Mouse (Mus musculus) neutrophil, adult 59 days (primary cell): ENCODE results near the gene Olfr305. TPM values are rescaled to one million over a fixed set of nuclear protein-coding genes. Genes with fewer than 3 reads are reported as not detected.

Experiments
- total RNA-seq, 2 experiments: library from RNA; stranded (reverse); gene quantifications; 1 replicate in 1 of 2; 2 replicates in 1 of 2; pipeline ENCODE4 v1.2.4; 2023

The Olfr305 gene
- total RNA-seq: not detected

GRCm38 (mm10) chr7:86366828-86367227 is at the start of gene Olfr305:
Olfr305 (minus strand) TSS chr7:86366928.

DNA sequence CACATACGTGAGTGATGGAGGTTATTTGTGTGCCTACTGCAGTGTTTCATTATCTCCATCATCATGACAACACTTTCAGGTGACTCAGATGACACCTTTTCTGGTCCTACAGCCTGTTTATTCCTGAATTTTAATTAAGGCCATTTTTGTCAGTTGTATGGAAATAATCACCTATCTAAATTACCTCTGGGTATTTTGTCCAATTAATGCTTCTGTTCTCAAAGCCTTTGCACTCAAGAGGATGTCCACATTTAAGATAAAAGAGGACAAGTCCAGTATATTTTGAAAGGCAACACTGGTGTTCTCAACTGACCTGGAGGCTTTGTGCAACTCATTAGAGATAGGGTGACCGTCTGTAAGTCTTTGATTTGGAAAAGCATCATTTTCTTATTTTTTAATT is 36.8 kb upstream of the Olfr305 start, which contains the start of gene Olfr301:
TSS of gene Olfr301 (plus strand) at position 301 of the 400 bp plus-strand sequence.

GRCm38 (mm10) chr7:86397689-86398088 is 31.0 kb upstream of the Olfr305 start, which contains the start of gene Olfr303:
Olfr303 (minus strand) TSS chr7:86397789.

DNA sequence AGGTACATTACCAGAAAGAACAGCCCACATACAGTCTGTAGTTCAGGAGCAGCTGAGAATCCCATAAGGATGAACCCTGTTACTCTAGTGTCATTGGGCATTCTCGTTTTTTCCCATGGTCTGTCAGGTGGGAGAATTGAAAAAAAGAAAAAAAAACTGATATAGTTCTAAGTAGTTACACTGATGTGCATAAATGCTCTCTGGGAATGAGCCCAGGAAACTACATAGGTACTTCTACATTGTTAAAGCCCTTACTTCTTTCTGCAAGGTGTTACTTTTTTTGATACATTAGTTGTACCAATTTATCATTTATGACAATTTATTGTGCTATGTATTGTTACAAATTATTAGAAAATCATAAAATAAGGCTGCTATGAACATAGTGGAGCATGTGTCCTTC is 19.8 kb upstream of the Olfr305 start, which contains the start of gene Olfr304:
TSS of gene Olfr304 (minus strand) at position 101 of the 400 bp plus-strand sequence.

DNA sequence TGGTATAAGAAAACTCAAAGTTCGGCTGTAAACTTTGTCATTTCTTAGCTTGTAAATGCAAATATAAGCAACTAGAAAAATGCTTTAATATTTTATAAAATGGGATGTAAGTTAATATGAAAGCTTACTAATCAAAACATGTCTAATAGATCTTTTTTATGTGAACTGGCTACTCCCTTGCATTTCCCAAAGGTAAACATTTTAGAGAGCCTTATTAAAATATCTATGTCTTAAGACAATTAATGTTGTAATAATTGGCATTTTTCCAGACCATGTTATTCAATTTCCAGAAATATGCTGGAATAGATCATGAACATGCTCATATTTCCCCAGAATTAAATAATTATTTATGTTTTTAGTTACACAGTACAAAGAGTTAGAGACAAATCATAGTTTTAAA is 29.2 kb downstream of the Olfr305 start, which contains the start of gene Olfr307:
TSS of gene Olfr307 (minus strand) at position 101 of the 400 bp plus-strand sequence.

DNA sequence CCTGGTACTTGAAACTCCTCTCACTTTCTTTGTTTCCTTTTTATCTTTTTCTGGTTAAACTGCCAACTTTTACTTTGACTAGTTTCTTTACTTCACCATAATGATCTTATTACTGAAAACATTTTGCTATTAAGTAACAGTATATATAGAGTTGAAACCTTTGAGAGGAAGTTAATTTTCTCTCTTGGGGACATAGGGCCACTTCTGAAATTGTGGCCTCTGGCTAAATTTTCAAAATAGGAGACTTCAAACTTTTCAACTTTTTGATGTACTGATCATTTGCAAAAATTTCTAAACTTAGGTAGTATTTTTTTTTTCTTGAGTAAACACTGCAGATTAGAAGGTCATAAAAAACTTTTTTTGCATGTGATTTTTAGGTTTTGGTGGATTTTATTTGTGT is 41.2 kb downstream of the Olfr305 start, which contains the start of gene Olfr308:
TSS of gene Olfr308 (minus strand) at position 101 of the 400 bp plus-strand sequence.

DNA sequence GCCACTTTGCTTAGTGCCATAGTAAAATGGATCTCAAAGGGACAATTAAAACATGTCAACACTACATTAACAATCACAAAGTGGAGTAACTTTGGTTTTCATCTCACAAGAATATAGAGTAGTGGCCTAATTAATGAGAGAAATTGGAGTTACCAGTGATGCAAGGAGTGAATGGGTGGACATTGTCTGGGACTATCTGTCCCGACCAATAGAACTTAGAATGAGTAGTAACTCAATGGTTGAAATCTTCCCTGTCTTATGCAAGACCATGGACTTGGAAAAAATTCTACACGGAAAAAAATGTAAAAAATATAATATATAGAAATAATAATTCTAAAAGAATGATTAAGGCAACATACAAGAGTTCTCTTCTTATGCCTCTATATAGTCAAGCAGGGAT is 53.1 kb downstream of the Olfr305 start, which contains the start of gene Olfr309:
TSS of gene Olfr309 (minus strand) at position 101 of the 400 bp plus-strand sequence.

Other genes starting within 250 kb of the Olfr305 start
- not detected for gene Vmn2r75, start 195.2 kb downstream of the Olfr305 start, total RNA-seq
- gene Vmn2r76, start 120.6 kb downstream of the Olfr305 start, total RNA-seq: not detected
- gene Olfr310, start 89.8 kb downstream of the Olfr305 start, total RNA-seq: not detected
- not detected for gene Olfr309, start 53.2 kb downstream of the Olfr305 start, total RNA-seq
- gene Olfr308, start 41.3 kb downstream of the Olfr305 start, total RNA-seq: not detected
- not detected for gene Olfr307, start 29.3 kb downstream of the Olfr305 start, total RNA-seq
- not detected for gene Olfr304, start 19.7 kb upstream of the Olfr305 start, total RNA-seq
- gene Olfr303, start 30.9 kb upstream of the Olfr305 start, total RNA-seq: not detected
- not detected for gene Olfr301, start 36.9 kb upstream of the Olfr305 start, total RNA-seq
- not detected for gene Olfr299, start 93.0 kb upstream of the Olfr305 start, total RNA-seq
- gene Olfr298, start 125.6 kb upstream of the Olfr305 start, total RNA-seq: not detected
- gene Olfr297, start 153.0 kb upstream of the Olfr305 start, total RNA-seq: not detected
- not detected for gene Olfr295, start 216.9 kb upstream of the Olfr305 start, total RNA-seq
- gene Olfr294, start 249.7 kb upstream of the Olfr305 start, total RNA-seq: not detected